In genomic region chr3:153272241-153272640, GRCm38 (mm10) we compare ENCODE assay signal across 15 mouse cellular contexts.
"Had no signal": no experiment of that assay in that cellular context is flagged by ENCODE, and none has a peak within 500 bp of the region (broad histone marks: within the 10 kb centered on the region; RNA-seq: fewer than 3 reads in every experiment).

No protein-coding gene starts in this region.

- DNase-seq: liver, postnatal 0 days; lung, adult 2 months; right cerebral cortex, postnatal 14 days; thymus, adult 2 months; thymus, postnatal 25 days; thymus, postnatal 4 days had no signal

- H3K4me2 ChIP-seq: liver, embryonic 15.5 days; midbrain, embryonic 11.5 days; midbrain, embryonic 13.5 days; midbrain, embryonic 15.5 days; neural tube, embryonic 12.5 days; stomach, embryonic 15.5 days had no signal

- H3K27ac ChIP-seq: liver, embryonic 15.5 days; macrophage; midbrain, embryonic 13.5 days; midbrain, embryonic 15.5 days; neural tube, embryonic 12.5 days; stomach, embryonic 15.5 days; stomach, postnatal 0 days had no signal

- H3K4me3 ChIP-seq: liver, embryonic 15.5 days; megakaryocyte, embryonic 14.5 days; midbrain, embryonic 13.5 days; midbrain, embryonic 15.5 days; neural tube, embryonic 12.5 days; stomach, embryonic 15.5 days had no signal

- ATAC-seq: liver, postnatal 0 days; midbrain, embryonic 13.5 days; midbrain, embryonic 15.5 days had no signal

- H3K4me1 ChIP-seq: liver, embryonic 15.5 days; stomach, embryonic 15.5 days had no signal

- H3K9me3 ChIP-seq: liver, embryonic 15.5 days; stomach, embryonic 15.5 days had no signal

- H3K27me3 ChIP-seq: liver, embryonic 15.5 days; megakaryocyte, embryonic 14.5 days; midbrain, embryonic 13.5 days; midbrain, embryonic 15.5 days; neural tube, embryonic 12.5 days; stomach, embryonic 15.5 days had no signal

- H3K9ac ChIP-seq: liver, embryonic 15.5 days; liver, postnatal 0 days; midbrain, embryonic 13.5 days; midbrain, embryonic 15.5 days; neural tube, embryonic 12.5 days; stomach, embryonic 15.5 days had no signal

- H3K36me3 ChIP-seq: liver, embryonic 15.5 days; midbrain, embryonic 15.5 days; neural tube, embryonic 12.5 days; stomach, embryonic 15.5 days had no signal
